Mouse (Mus musculus): ENCODE measurements around the gene Neto2. TPM values are rescaled to one million over a fixed set of nuclear protein-coding genes. Genes with fewer than 3 reads are reported as not detected.

Neto2 gene
- polyA plus RNA-seq (2021; fragmentation: Nextera tagmentation), result 4.4 and 17.2 TPM in 2 replicates
- long read RNA-seq, experiment 1, partial matches to known transcripts, result 4 of 21 reads
- long read RNA-seq, experiment 1, other reads (novel, unspliced or antisense), result 17 of 21 reads
- long read RNA-seq, experiment 2, full-length matches to known transcripts, result 1 of 13 reads
- long read RNA-seq, experiment 2, partial matches to known transcripts, result 4 of 13 reads
- long read RNA-seq, experiment 2, other reads (novel, unspliced or antisense), result 8 of 13 reads

GRCm38 (mm10) chr8:85700751-85701351, at the start of gene Neto2:
Neto2 (minus strand) TSS chr8:85700924.

Other genes with a start within 250 kb of the Neto2 start
- gene Gpt2, start 208.3 kb downstream of the Neto2 start, polyA plus RNA-seq (2021; fragmentation: Nextera tagmentation), result 18.0 and 19.2 TPM in 2 replicates
- 170 and 237 TPM in 2 replicates for gene Dnaja2, start 145.6 kb downstream of the Neto2 start, polyA plus RNA-seq (2021; fragmentation: Nextera tagmentation)
- gene Itfg1, start 140.0 kb upstream of the Neto2 start, polyA plus RNA-seq (2021; fragmentation: Nextera tagmentation), result 123 and 137 TPM in 2 replicates
- 11.2 and 14.6 TPM in 2 replicates for gene Phkb, start 140.0 kb upstream of the Neto2 start, polyA plus RNA-seq (2021; fragmentation: Nextera tagmentation)

Data from left cerebral cortex, adult 6 months (tissue).